Mouse (Mus musculus) G1E (cell line): ENCODE measurements around the gene Socs4.

Source experiments
- CTCF ChIP-seq: IDR thresholded peaks from 2 replicates; pipeline ENCODE4 v1.5.1; 2012; ENCODE audit warnings: low read depth, low read length, inconsistent platforms, mixed read lengths
- GATA1 ChIP-seq: IDR thresholded peaks from 2 replicates; pipeline ENCODE4 v1.6.1; 2012; ENCODE audit warnings: borderline replicate concordance, low read length, inconsistent platforms, mixed read lengths
- GATA2 ChIP-seq: IDR thresholded peaks from 2 replicates; pipeline ENCODE4 v1.6.1; 2012; ENCODE audit warnings: low read depth, low read length, inconsistent platforms, borderline replicate concordance
- POLR2AphosphoS5 ChIP-seq: IDR thresholded peaks from 2 replicates; pipeline ENCODE4 v1.6.1; 2012; ENCODE audit warnings: low read depth, low read length, inconsistent platforms; ENCODE audit not compliant: insufficient replicate concordance

- TF ChIP-seq CTCF (no peak), GATA1 (no peak), GATA2 (no peak), POLR2AphosphoS5 (no peak)
Measured at GRCm38 (mm10) chr14:47273751-47274150, 3.0 kb upstream of the Socs4 start.
